Comparison of ENCODE assay signal across 11 mouse cellular contexts in the genomic region with DNA sequence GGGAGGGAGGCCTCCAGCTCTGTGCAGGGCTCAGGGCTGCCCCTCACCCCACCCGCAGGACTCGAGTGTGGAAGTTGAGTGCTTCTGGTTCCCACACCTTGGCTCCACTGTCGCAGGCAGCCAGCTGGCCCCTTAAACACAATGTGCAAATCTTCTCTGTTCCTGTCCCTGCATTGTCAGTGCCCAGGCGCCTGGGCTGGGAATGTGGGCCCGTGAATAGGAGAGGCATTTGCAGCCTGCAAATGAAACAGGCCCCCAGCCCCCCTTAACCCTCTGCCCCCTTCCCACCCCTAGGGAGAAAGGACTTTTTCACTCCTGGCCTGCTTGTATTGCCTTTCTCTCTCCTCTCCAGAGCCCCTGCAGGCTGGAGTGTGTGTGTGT. TPM values are rescaled to one million over a fixed set of nuclear protein-coding genes. Genes with fewer than 3 reads are reported as not detected.
DNase-seq lines count a peak whose midpoint lies in the region; ATAC-seq and TF ChIP-seq lines count a peak whose summit lies in the region.
"Had no signal": no experiment of that assay in that cellular context is flagged by ENCODE, and none has a peak within 500 bp of the region (broad histone marks: within the 10 kb centered on the region; RNA-seq: fewer than 3 reads in every experiment).

No protein-coding gene starts in this region.

- H3K4me3 ChIP-seq in lung, embryonic 16.5 days (ENCODE audit: low read length), result no peak overlapping the region
- H3K4me3 ChIP-seq in hindbrain, postnatal 0 days (ENCODE audit: low read length), result no peak overlapping the region
- H3K4me3 ChIP-seq in limb, embryonic 14.5 days (replicated peaks; ENCODE audit: low read length), result no peak overlapping the region
- no peak overlapping the region for H3K4me3 ChIP-seq in left cerebral cortex, adult 2 months
- H3K4me3 ChIP-seq: liver, embryonic 12.5 days had no signal

- H3K27ac ChIP-seq in lung, embryonic 16.5 days (ENCODE audit: low read length), result no peak overlapping the region
- peak overlapping the region; percentile 67 for H3K27ac ChIP-seq in hindbrain, postnatal 0 days
- 0 out of 2 replicates have a peak overlapping the region, but pooled peaks have one; percentile 13 for H3K27ac ChIP-seq in limb, embryonic 14.5 days (replicated peaks; ENCODE audit: low read depth, low read length)
- no peak overlapping the region for H3K27ac ChIP-seq in left cerebral cortex, adult 2 months
- H3K27ac ChIP-seq: liver, embryonic 12.5 days had no signal

- ATAC-seq in lung, embryonic 16.5 days (ENCODE audit: low read depth), result 0 out of 2 replicates have a peak, but pooled peaks have one; percentile 26
- peak; percentile 70; the same call in 1 of the 2 replicates for ATAC-seq in hindbrain, postnatal 0 days
- no peak for ATAC-seq in limb, embryonic 14.5 days (ENCODE audit: low FRiP score, low read depth)
- ATAC-seq: liver, embryonic 12.5 days had no signal

- H3K9ac ChIP-seq in lung, embryonic 16.5 days (ENCODE audit: low read length), result peak overlapping the region; percentile 26; the same call in 1 of the 2 replicates
- 0 out of 2 replicates have a peak overlapping the region, but pooled peaks have one; percentile 1 for H3K9ac ChIP-seq in hindbrain, postnatal 0 days (replicated peaks; ENCODE audit: low read length)
- H3K9ac ChIP-seq in limb, embryonic 14.5 days (ENCODE audit: low read depth, low read length, severe bottlenecking), result peak overlapping the region; percentile 28; the same call in 1 of the 2 replicates
- H3K9ac ChIP-seq: liver, embryonic 12.5 days had no signal

- no peaks in the 10 kb centered on the region for H3K9me3 ChIP-seq in lung, embryonic 16.5 days (ENCODE audit: control insufficient read depth, low read length)
- no peaks in the 10 kb centered on the region for H3K9me3 ChIP-seq in hindbrain, postnatal 0 days (ENCODE audit: low read length)
- no peaks in the 10 kb centered on the region for H3K9me3 ChIP-seq in limb, embryonic 14.5 days (ENCODE audit: control insufficient read depth, low read length)
- H3K9me3 ChIP-seq: liver, embryonic 12.5 days had no signal

- TF ChIP-seq POLR2A in limb, embryonic 14.5 days (IDR thresholded peaks at IDR 0.05; ENCODE audit: borderline replicate concordance, extremely low read depth, insufficient read depth, insufficient read length), result no peak

- no peaks in the 10 kb centered on the region for H3K36me3 ChIP-seq in lung, embryonic 16.5 days (ENCODE audit: control insufficient read depth, insufficient read depth, low read length)
- H3K36me3 ChIP-seq in hindbrain, postnatal 0 days (ENCODE audit: insufficient read depth, low read length), result no peaks in the 10 kb centered on the region
- H3K36me3 ChIP-seq in limb, embryonic 14.5 days (ENCODE audit: control insufficient read depth, insufficient read depth, low read length), result no peaks in the 10 kb centered on the region
- H3K36me3 ChIP-seq: liver, embryonic 12.5 days had no signal

- 23% methylated on average over 5 of the region's 5 CpGs for WGBS in lung, embryonic 16.5 days
- WGBS in hindbrain, postnatal 0 days, result 15% methylated on average over 5 of the region's 5 CpGs
- 13% methylated on average over 5 of the region's 5 CpGs for WGBS in limb, embryonic 14.5 days

- H3K27me3 ChIP-seq in lung, embryonic 16.5 days (ENCODE audit: control insufficient read depth, insufficient read depth, low read depth, low read length), result no peaks in the 10 kb centered on the region
- H3K27me3 ChIP-seq in hindbrain, postnatal 0 days (ENCODE audit: insufficient read depth, low read length), result no peaks in the 10 kb centered on the region
- no peaks in the 10 kb centered on the region; the same call in 1 of the 2 replicates for H3K27me3 ChIP-seq in limb, embryonic 14.5 days (ENCODE audit: control insufficient read depth, insufficient read depth, low read length)

- H3K4me1 ChIP-seq in lung, embryonic 16.5 days (replicated peaks; ENCODE audit: control insufficient read depth, insufficient read depth, low read length), result peaks cover 5% of the 10 kb centered on the region; the same call in 1 of the 2 replicates
- H3K4me1 ChIP-seq in hindbrain, postnatal 0 days (ENCODE audit: insufficient read depth, low read length), result peaks cover 16% of the 10 kb centered on the region
- peaks cover 6% of the 10 kb centered on the region for H3K4me1 ChIP-seq in limb, embryonic 14.5 days (ENCODE audit: control insufficient read depth, insufficient read depth, low read length)

- H3K4me2 ChIP-seq in lung, embryonic 16.5 days (ENCODE audit: low read depth, low read length), result no peak overlapping the region
- no peak overlapping the region for H3K4me2 ChIP-seq in hindbrain, postnatal 0 days (ENCODE audit: low read depth, low read length)
- H3K4me2 ChIP-seq in limb, embryonic 14.5 days (replicated peaks; ENCODE audit: low read depth, low read length, severe bottlenecking), result no peak overlapping the region
- H3K4me2 ChIP-seq: liver, embryonic 12.5 days had no signal

- DNase-seq in lung, adult 18-20 months, result no peak
- DNase-seq in hindbrain, postnatal 0 days (ENCODE audit: low spot score), result peak; percentile 35
- no peak for DNase-seq in limb, embryonic 14.5 days (ENCODE audit: low spot score)
- no peak for DNase-seq in right cerebral cortex, adult 2 months (ENCODE audit: low spot score in 2 of 2)
- no peak for DNase-seq in left cerebral cortex, adult 2 months (ENCODE audit: extremely low spot score in 1 of 2, low spot score in 2 of 2)
- no peak for DNase-seq in left cerebral cortex, adult 11 months (ENCODE audit: low spot score)
- DNase-seq in adrenal gland, adult 8-10 months, result no peak
- DNase-seq: adrenal gland, postnatal 36 days; heart, postnatal 10 days had no signal

- intact Hi-C loops in left cerebral cortex, adult 2 months (cut with DNase I), result no loop called here

- no peak for TF ChIP-seq CTCF in hindbrain, postnatal 0 days (IDR thresholded peaks at IDR 0.05; ENCODE audit: low read depth)
- TF ChIP-seq CTCF in left cerebral cortex, adult 2 months (IDR thresholded peaks at IDR 0.05), result no peak

RNA-seq across cellular contexts. Expression of gene Igdcc3, which starts 12.3 kb away (rescaled TPM):
- polyA plus RNA-seq in lung, embryonic 16.5 days (2015; fragmentation: Nextera tagmentation; extraction: Ambion mirVana), result 0.85 and 1.3 TPM in 2 replicates
- total RNA-seq in hindbrain, postnatal 0 days (2014; rRNA removed), result 2.3 and 6.3 TPM in 2 replicates
- 5.2 and 6.2 TPM in 2 replicates for polyA plus RNA-seq in hindbrain, postnatal 0 days (2015; fragmentation: Nextera tagmentation; extraction: Ambion mirVana)
- polyA plus RNA-seq in limb, embryonic 14.5 days (2012; rRNA removed), result 1.2 and 1.4 TPM in 2 replicates
- polyA plus RNA-seq in limb, embryonic 14.5 days (2014; fragmentation: Nextera tagmentation; extraction: Ambion mirVana), result 1.0 and 1.1 TPM in 2 replicates
- 1 to 10 TPM; 2.0 to 2.5 TPM for total RNA-seq in left cerebral cortex, adult 2 months (2021)
- total RNA-seq in adrenal gland, adult 8-10 months (2022), result 1 to 10 TPM in 3 of 4 experiments, under 1 TPM in 1; 0.84 to 4.0 (median 2.4) TPM

RNA-seq across cellular contexts. Expression of gene Parp16, which starts 41.8 kb away (rescaled TPM):
- polyA plus RNA-seq in lung, embryonic 16.5 days (2015; fragmentation: Nextera tagmentation; extraction: Ambion mirVana), result 5.7 TPM in 2 replicates
- total RNA-seq in hindbrain, postnatal 0 days (2014; rRNA removed), result 2.6 and 6.7 TPM in 2 replicates
- polyA plus RNA-seq in hindbrain, postnatal 0 days (2015; fragmentation: Nextera tagmentation; extraction: Ambion mirVana), result 5.9 and 6.3 TPM in 2 replicates
- 7.6 and 8.3 TPM in 2 replicates for polyA plus RNA-seq in limb, embryonic 14.5 days (2012; rRNA removed)
- polyA plus RNA-seq in limb, embryonic 14.5 days (2014; fragmentation: Nextera tagmentation; extraction: Ambion mirVana), result 6.5 and 7.6 TPM in 2 replicates
- 1 to 10 TPM; 3.6 to 4.0 TPM for total RNA-seq in left cerebral cortex, adult 2 months (2021)
- total RNA-seq in adrenal gland, adult 8-10 months (2022), result 10 to 100 TPM; 16.2 to 44.2 (median 33.1) TPM

RNA-seq across cellular contexts. Expression of gene Igdcc4, which starts 52.0 kb away (rescaled TPM):
- polyA plus RNA-seq in lung, embryonic 16.5 days (2015; fragmentation: Nextera tagmentation; extraction: Ambion mirVana), result 11.0 and 11.3 TPM in 2 replicates
- 51.1 and 56.8 TPM in 2 replicates for total RNA-seq in hindbrain, postnatal 0 days (2014; rRNA removed)
- polyA plus RNA-seq in hindbrain, postnatal 0 days (2015; fragmentation: Nextera tagmentation; extraction: Ambion mirVana), result 12.2 and 13.2 TPM in 2 replicates
- 71.0 and 90.7 TPM in 2 replicates for polyA plus RNA-seq in limb, embryonic 14.5 days (2012; rRNA removed)
- polyA plus RNA-seq in limb, embryonic 14.5 days (2014; fragmentation: Nextera tagmentation; extraction: Ambion mirVana), result 47.5 and 48.5 TPM in 2 replicates
- total RNA-seq in left cerebral cortex, adult 2 months (2021), result 10 to 100 TPM; 31.8 to 33.7 TPM
- 10 to 100 TPM; 28.6 to 67.1 (median 44.5) TPM for total RNA-seq in adrenal gland, adult 8-10 months (2022)

Comparison
In these comparisons a context has a peak if more than half of its experiments do, and no peak if none do; other contexts are left out.
1. H3K27ac ChIP-seq: peak in hindbrain, postnatal 0 days (single experiment) and limb, embryonic 14.5 days (single experiment); none in lung, embryonic 16.5 days (single experiment) and left cerebral cortex, adult 2 months (single experiment).
2. Peak in every context shown above with its lines, with median percentiles within 50 percentile points of each other: H3K9ac ChIP-seq.